In the genomic region with DNA sequence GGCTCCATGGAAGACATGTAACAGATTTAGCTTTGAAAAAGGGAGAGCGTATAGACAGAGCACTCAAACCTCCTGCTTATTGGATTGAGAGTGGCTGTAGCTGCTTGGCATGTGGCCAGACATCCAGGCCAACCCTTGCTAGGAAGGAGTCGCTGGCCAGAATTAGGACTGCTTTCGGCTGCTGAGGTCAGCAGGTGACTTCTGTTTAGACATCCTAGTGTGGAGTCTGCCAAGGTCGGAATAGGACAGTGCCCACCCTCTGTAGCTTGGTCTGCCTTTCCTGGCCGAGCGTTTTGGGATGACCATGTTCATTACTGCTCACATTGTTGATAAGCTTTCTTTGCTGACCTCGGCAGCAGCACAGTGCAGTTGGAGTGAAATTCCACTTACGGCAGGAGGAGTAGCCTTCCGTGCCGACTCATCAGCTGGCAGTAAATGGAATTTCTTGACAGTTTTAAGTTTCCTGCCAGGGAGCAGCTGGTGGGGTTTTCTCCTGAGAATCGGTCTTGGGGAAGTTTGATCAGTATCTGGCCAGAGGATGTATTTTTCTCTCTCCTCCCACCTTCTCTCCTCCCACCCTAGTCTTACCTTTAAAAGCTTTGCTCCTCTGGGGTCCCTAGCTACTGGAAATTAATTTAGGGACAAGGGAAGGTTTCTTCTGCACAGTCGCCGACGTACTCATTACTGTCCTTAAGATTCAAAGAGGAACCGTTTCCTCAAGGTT, we compare ENCODE assay signal across 8 mouse cellular contexts.
DNase-seq lines count a peak whose midpoint lies in the region; ATAC-seq lines count a peak whose summit lies in the region.
"Had no signal": no experiment of that assay in that cellular context is flagged by ENCODE, and none has a peak within 500 bp of the region (broad histone marks: within the 10 kb centered on the region; RNA-seq: fewer than 3 reads in every experiment).

No protein-coding gene starts in this region.

- H3K36me3 ChIP-seq in neural tube, embryonic 15.5 days, result no peaks in the 10 kb centered on the region
- H3K36me3 ChIP-seq in heart, embryonic 10.5 days, result no peaks in the 10 kb centered on the region
- no peaks in the 10 kb centered on the region for H3K36me3 ChIP-seq in stomach, embryonic 14.5 days (ENCODE audit: control insufficient read depth, insufficient read depth, low read length)

- H3K4me2 ChIP-seq in neural tube, embryonic 15.5 days, result no peak overlapping the region
- no peak overlapping the region for H3K4me2 ChIP-seq in stomach, embryonic 14.5 days (replicated peaks; ENCODE audit: low read depth, low read length)

- H3K9me3 ChIP-seq in neural tube, embryonic 15.5 days (replicated peaks), result no peaks in the 10 kb centered on the region; the same call in 1 of the 2 replicates
- no peaks in the 10 kb centered on the region for H3K9me3 ChIP-seq in heart, embryonic 10.5 days
- H3K9me3 ChIP-seq in stomach, embryonic 14.5 days (ENCODE audit: control insufficient read depth, low read depth, low read length), result no peaks in the 10 kb centered on the region

- peaks cover 9% of the 10 kb centered on the region for H3K4me1 ChIP-seq in neural tube, embryonic 15.5 days
- peaks cover 9% of the 10 kb centered on the region for H3K4me1 ChIP-seq in heart, embryonic 10.5 days
- H3K4me1 ChIP-seq in stomach, embryonic 14.5 days (ENCODE audit: control insufficient read depth, insufficient read depth, low read length), result no peaks in the 10 kb centered on the region; the same call in 1 of the 2 replicates
- H3K4me1 ChIP-seq: megakaryocyte, embryonic 14.5 days had no signal

- no peak overlapping the region for H3K27ac ChIP-seq in neural tube, embryonic 15.5 days (replicated peaks)
- no peak overlapping the region for H3K27ac ChIP-seq in heart, embryonic 10.5 days
- H3K27ac ChIP-seq in stomach, embryonic 14.5 days (ENCODE audit: low read length), result no peak overlapping the region

- no peak overlapping the region for H3K9ac ChIP-seq in neural tube, embryonic 15.5 days (replicated peaks)
- H3K9ac ChIP-seq in stomach, embryonic 14.5 days (replicated peaks; ENCODE audit: low read depth, low read length), result no peak overlapping the region

- DNase-seq in neural tube, embryonic 10.5 days (ENCODE audit: extremely low spot score, low spot score), result no peak
- DNase-seq in cerebellum, adult 9-10 months, result peak; percentile 26
- peak; percentile 73 for DNase-seq in heart, embryonic 10.5 days (ENCODE audit: low spot score)
- peak; percentile 38 to 53 for DNase-seq in kidney, postnatal 25 days
- no peak for DNase-seq in T-cell, adult 2 months (ENCODE audit: low spot score)

- 65% methylated on average over 15 of the region's 15 CpGs for WGBS in neural tube, embryonic 15.5 days
- 59% methylated on average over 15 of the region's 15 CpGs for WGBS in heart, embryonic 10.5 days
- WGBS in stomach, embryonic 14.5 days, result 48% methylated on average over 15 of the region's 15 CpGs

- ATAC-seq in neural tube, embryonic 15.5 days (ENCODE audit: low FRiP score), result 0 out of 2 replicates have a peak, but pooled peaks have one; percentile 55
- ATAC-seq in stomach, embryonic 14.5 days (ENCODE audit: insufficient number of reproducible peaks, insufficient read depth, low FRiP score, low read depth), result peak; percentile 59; the same call in 1 of the 2 replicates

- H3K4me3 ChIP-seq in neural tube, embryonic 15.5 days (replicated peaks), result no peak overlapping the region
- H3K4me3 ChIP-seq in heart, embryonic 10.5 days, result no peak overlapping the region
- no peak overlapping the region for H3K4me3 ChIP-seq in stomach, embryonic 14.5 days (ENCODE audit: low read depth, low read length)
- H3K4me3 ChIP-seq: megakaryocyte, embryonic 14.5 days had no signal

- no peaks in the 10 kb centered on the region for H3K27me3 ChIP-seq in neural tube, embryonic 15.5 days (replicated peaks)
- H3K27me3 ChIP-seq in heart, embryonic 10.5 days (ENCODE audit: insufficient read depth, poor library complexity, severe bottlenecking), result no peaks in the 10 kb centered on the region
- no peaks in the 10 kb centered on the region for H3K27me3 ChIP-seq in stomach, embryonic 14.5 days (ENCODE audit: control insufficient read depth, insufficient read depth, low read length)
- H3K27me3 ChIP-seq: megakaryocyte, embryonic 14.5 days had no signal

Comparison
In these comparisons a context has a peak if more than half of its experiments do, and no peak if none do; other contexts are left out.
1. DNase-seq: peak in cerebellum, adult 9-10 months (single experiment), heart, embryonic 10.5 days (single experiment) and kidney, postnatal 25 days (2 of 2); none in neural tube, embryonic 10.5 days (single experiment) and T-cell, adult 2 months (single experiment).